Mouse (Mus musculus): ENCODE results near the gene Skiv2l. TPM values are rescaled to one million over a fixed set of nuclear protein-coding genes. Genes with fewer than 3 reads are reported as not detected.

The Skiv2l gene
- total RNA-seq, 4 experiments from 2014 or later, result 21.8 to 29.1 (median 25.8) TPM

Small RNAs within 50 kb of the gene (microRNA-seq; reads per million reads assigned to microRNA genes)
- gene Mir6970 (not detected), gene Mir6971 (2.5 reads per million), gene Mir6972 (not detected)

Other genes starting within 250 kb of the Skiv2l start
- gene Rnf5, start 246.5 kb downstream of the Skiv2l start, total RNA-seq (2022), result 10 to 100 TPM; 37.4 to 42.5 (median 39.1) TPM
- gene Agpat1, start 245.9 kb downstream of the Skiv2l start, total RNA-seq (2022), result 10 to 100 TPM; 66.5 to 78.4 (median 73.4) TPM
- gene Egfl8, start 234.2 kb downstream of the Skiv2l start, total RNA-seq (2022), result 1 to 10 TPM in 3 of 4 experiments, under 1 TPM in 1; 0.94 to 1.3 (median 1.0) TPM
- 10 to 100 TPM; 48.1 to 68.8 (median 59.5) TPM for gene Ppt2, start 221.7 kb downstream of the Skiv2l start, total RNA-seq (2022)
- gene Prrt1, start 220.7 kb downstream of the Skiv2l start, total RNA-seq (2022), result 1 to 10 TPM in 3 of 4 experiments, under 1 TPM in 1; 0.92 to 1.4 (median 1.1) TPM
- gene Fkbpl, start 205.4 kb downstream of the Skiv2l start, total RNA-seq (2022), result 1 to 10 TPM; 6.9 to 9.7 (median 8.6) TPM
- 10 to 100 TPM; 14.4 to 19.9 (median 16.0) TPM for gene Atf6b, start 203.1 kb downstream of the Skiv2l start, total RNA-seq (2022)
- 10 to 100 TPM; 22.4 to 34.3 (median 32.2) TPM for gene Tnxb, start 179.7 kb downstream of the Skiv2l start, total RNA-seq (2022)
- gene C4b, start 106.3 kb downstream of the Skiv2l start, total RNA-seq (2022), result 10 to 100 TPM; 14.3 to 71.5 (median 21.2) TPM
- under 1 TPM in 1 of 4 experiments, not detected in 3; 0.35 TPM for gene Cyp21a1, start 45.6 kb downstream of the Skiv2l start, total RNA-seq (2022)
- 10 to 100 TPM in 2 of 4 experiments, 1 to 10 TPM in 2; 8.2 to 14.6 (median 9.5) TPM for gene Stk19, start 13.3 kb downstream of the Skiv2l start, total RNA-seq (2022)
- 10 to 100 TPM; 10.6 to 15.9 (median 11.5) TPM for gene Dxo, start 13.2 kb downstream of the Skiv2l start, total RNA-seq (2022)
- gene Nelfe, start 181 bp upstream of the Skiv2l start, total RNA-seq (2022), result 10 to 100 TPM; 16.6 to 17.9 (median 16.7) TPM
- gene Cfb, start 12.3 kb upstream of the Skiv2l start, total RNA-seq (2022), result 1 to 10 TPM; 2.2 to 8.5 (median 4.5) TPM
- gene Zbtb12, start 29.3 kb upstream of the Skiv2l start, total RNA-seq (2022), result 1 to 10 TPM; 8.5 to 9.9 (median 9.1) TPM
- gene Gm20547, start 31.8 kb upstream of the Skiv2l start, total RNA-seq (2022), result not detected
- 1 to 10 TPM; 1.8 to 4.1 (median 3.0) TPM for gene C2, start 48.1 kb upstream of the Skiv2l start, total RNA-seq (2022)
- 10 to 100 TPM; 41.5 to 45.8 (median 42.4) TPM for gene Ehmt2, start 48.3 kb upstream of the Skiv2l start, total RNA-seq (2022)
- not detected for gene Slc44a4, start 64.3 kb upstream of the Skiv2l start, total RNA-seq (2022)
- 10 to 100 TPM; 13.0 to 16.1 (median 14.4) TPM for gene Neu1, start 81.0 kb upstream of the Skiv2l start, total RNA-seq (2022)
- 1 to 10 TPM; 1.4 to 5.5 (median 2.6) TPM for gene Hspa1b, start 109.0 kb upstream of the Skiv2l start, total RNA-seq (2022)
- gene Gm20481, start 119.7 kb upstream of the Skiv2l start, total RNA-seq (2022), result not detected
- gene Hspa1a, start 121.9 kb upstream of the Skiv2l start, total RNA-seq (2022), result 1 to 10 TPM; 1.8 to 7.5 (median 3.6) TPM
- gene Hspa1l, start 122.5 kb upstream of the Skiv2l start, total RNA-seq (2022), result 10 to 100 TPM in 2 of 4 experiments, 1 to 10 TPM in 2; 8.7 to 13.3 (median 11.0) TPM
- 10 to 100 TPM; 17.5 to 21.7 (median 17.9) TPM for gene Lsm2, start 131.7 kb upstream of the Skiv2l start, total RNA-seq (2022)
- gene Vars, start 150.8 kb upstream of the Skiv2l start, total RNA-seq (2022), result 10 to 100 TPM; 28.3 to 31.4 (median 29.3) TPM
- 10 to 100 TPM; 12.0 to 18.5 (median 16.6) TPM for gene Vwa7, start 166.4 kb upstream of the Skiv2l start, total RNA-seq (2022)
- not detected for gene Sapcd1, start 177.8 kb upstream of the Skiv2l start, total RNA-seq (2022)
- under 1 TPM in 2 of 4 experiments, not detected in 2; 0.33 to 0.56 TPM for gene Msh5, start 196.5 kb upstream of the Skiv2l start, total RNA-seq (2022)
- 10 to 100 TPM; 21.6 to 33.8 (median 30.0) TPM for gene Clic1, start 199.8 kb upstream of the Skiv2l start, total RNA-seq (2022)
- gene Ddah2, start 208.8 kb upstream of the Skiv2l start, total RNA-seq (2022), result 10 to 100 TPM; 13.5 to 22.7 (median 21.5) TPM
- gene Ly6g6c, start 215.2 kb upstream of the Skiv2l start, total RNA-seq (2022), result not detected
- 1 to 10 TPM in 1 of 4 experiments, under 1 TPM in 3; 0.34 to 1.0 (median 0.85) TPM for gene Mpig6b, start 216.0 kb upstream of the Skiv2l start, total RNA-seq (2022)
- gene Ly6g6e, start 226.7 kb upstream of the Skiv2l start, total RNA-seq (2022), result not detected
- under 1 TPM in 3 of 4 experiments, not detected in 1; 0.69 to 0.95 (median 0.85) TPM for gene Ly6g6d, start 227.9 kb upstream of the Skiv2l start, total RNA-seq (2022)
- gene Ly6g6f, start 235.4 kb upstream of the Skiv2l start, total RNA-seq (2022), result under 1 TPM in 1 of 4 experiments, not detected in 3; 0.24 TPM
- gene Abhd16a, start 239.1 kb upstream of the Skiv2l start, total RNA-seq (2022), result 10 to 100 TPM; 60.7 to 64.8 (median 62.3) TPM